Mouse (Mus musculus) embryonic stem cell, embryonic (primary cell): Measurements from ENCODE around the gene Olfr61.
"Not testable (repeated sequence)": the region's sequence is repeated elsewhere in the genome, so short reads cannot be mapped to it uniquely, and the experiment has no call there.

Experiments used
- CTCF ChIA-PET, 4 experiments: fragments of 300-600 bp in 2 of 4; fragments of 350-600 bp in 2 of 4; sonication (Branson Sonifier 250); formaldehyde crosslinking; loops; one replicate each; lab custom pipeline; 2022; ENCODE audit warnings: inconsistent platforms in 2 of 4; lab: Charles Lee
- POLR2A ChIA-PET, 4 experiments: fragments of 300-600 bp in 2 of 4; fragments of 350-600 bp in 2 of 4; sonication (Branson Sonifier 250); formaldehyde crosslinking; loops; one replicate each; lab custom pipeline; 2022; ENCODE audit warnings: antibody characterized with exemption in 4 of 4, inconsistent platforms in 1 of 4; lab: Charles Lee

Olfr61 gene

GRCm38 (mm10) chr7:140628670-140629069 is at the start of gene Olfr61:
Gene Olfr61, plus strand, starts transcription at chr7:140628970.
- CTCF ChIA-PET, POLR2A ChIA-PET: not testable (repeated sequence)

DNA sequence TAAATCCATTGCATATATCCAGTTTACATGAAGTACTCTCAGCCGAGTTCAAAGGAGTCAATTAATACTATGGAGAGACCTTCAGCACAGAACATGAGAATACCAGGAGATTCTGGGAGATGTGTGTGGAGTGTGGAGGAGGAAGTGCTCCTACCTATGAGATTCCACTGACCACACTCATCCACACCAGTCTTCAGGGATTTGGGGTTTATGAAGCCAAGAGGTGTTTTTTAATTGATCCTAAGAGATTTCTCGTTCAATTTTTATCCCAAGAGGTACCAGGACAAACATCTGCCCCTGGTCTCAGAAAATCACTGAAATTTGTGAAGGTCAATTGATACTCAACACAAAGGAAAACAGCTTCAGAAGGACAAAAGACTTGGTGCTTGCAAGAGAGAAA is 27.8 kb upstream of the Olfr61 start, which contains the start of gene Olfr46:
Gene Olfr46, plus strand, starts transcription at position 301 of the 400 bp plus-strand sequence.
- CTCF ChIA-PET, POLR2A ChIA-PET: not testable (repeated sequence)

GRCm38 (mm10) chr7:140630559-140630958 is 1.8 kb downstream of the Olfr61 start:
- POLR2A ChIA-PET: no interaction called here
- CTCF ChIA-PET: no interaction called here

DNA sequence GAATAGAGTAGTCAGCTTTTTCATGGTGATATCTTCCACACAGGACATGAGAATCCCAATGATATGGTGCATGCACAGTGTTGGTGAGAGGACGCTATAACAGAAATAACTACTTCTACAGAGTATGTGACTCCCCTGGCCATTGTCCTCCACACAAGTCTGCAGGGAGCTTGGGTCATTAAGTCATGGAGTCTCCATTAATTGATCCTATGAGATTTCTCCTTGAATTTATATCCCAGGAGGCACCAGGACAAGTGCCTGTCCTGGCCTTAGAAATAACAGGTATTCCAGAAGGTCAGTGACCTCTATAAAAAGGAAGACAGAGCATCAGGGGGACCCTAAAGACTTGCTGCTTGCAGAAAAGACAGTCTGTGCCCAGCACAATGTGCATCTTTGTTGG is 17.4 kb downstream of the Olfr61 start, which contains the start of gene Olfr53:
Gene Olfr53, plus strand, starts transcription at position 301 of the 400 bp plus-strand sequence.
- CTCF ChIA-PET: no interaction called here

DNA sequence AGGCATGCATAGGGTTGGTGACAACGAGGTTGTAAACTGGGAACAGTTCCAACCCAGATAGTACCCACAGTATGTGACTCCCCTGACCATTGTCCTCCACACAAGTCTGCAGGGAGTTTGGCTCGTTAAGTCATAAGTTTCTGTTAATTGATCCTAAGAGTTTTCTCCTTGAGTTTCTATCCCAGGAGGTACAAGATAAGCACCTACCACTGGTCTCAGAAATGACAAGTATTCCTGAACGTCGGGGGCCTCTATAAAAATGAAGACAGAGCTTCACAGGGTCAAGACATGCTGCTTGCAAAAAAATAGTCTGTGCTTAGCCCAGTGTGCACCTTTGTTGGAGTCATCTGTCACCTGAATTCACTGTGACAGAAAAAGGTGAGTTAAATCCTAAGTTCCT is 30.9 kb downstream of the Olfr61 start, which contains the start of gene Olfr539:
Gene Olfr539, plus strand, starts transcription at position 301 of the 400 bp plus-strand sequence.
- POLR2A ChIA-PET: interaction anchor here in 1 of 4 experiments (0.6 kb wide), 1 partner anchor 350 kb away, joined by 4 read pairs; no protein-coding TSS in a partner anchor

More for the DNA sequence above, 17.4 kb downstream of the Olfr61 start, which contains the start of gene Olfr53:
- POLR2A ChIA-PET: no interaction called here

DNA sequence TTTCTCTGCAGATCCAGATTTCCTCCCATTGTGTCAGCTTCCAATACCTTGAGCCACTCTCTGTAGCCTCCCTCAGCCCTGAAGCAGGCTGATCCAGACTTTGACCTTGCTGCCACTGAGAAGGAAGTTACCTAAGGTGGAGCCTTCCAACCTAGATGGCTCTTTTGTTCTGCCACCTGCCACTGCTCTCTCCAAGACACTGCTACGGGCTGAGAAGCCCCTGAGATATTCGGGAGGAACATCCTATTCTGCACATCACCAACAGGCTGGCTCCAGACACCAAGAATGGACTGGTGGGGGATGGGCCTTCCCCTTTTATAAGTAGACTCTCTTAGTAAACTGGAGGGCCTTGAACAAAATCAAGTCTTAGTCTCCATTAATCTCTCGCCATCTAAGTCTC is 41.9 kb downstream of the Olfr61 start:
- POLR2A ChIA-PET, CTCF ChIA-PET: not testable (repeated sequence)

More for the DNA sequence above, 30.9 kb downstream of the Olfr61 start, which contains the start of gene Olfr539:
- CTCF ChIA-PET: no interaction called here

DNA sequence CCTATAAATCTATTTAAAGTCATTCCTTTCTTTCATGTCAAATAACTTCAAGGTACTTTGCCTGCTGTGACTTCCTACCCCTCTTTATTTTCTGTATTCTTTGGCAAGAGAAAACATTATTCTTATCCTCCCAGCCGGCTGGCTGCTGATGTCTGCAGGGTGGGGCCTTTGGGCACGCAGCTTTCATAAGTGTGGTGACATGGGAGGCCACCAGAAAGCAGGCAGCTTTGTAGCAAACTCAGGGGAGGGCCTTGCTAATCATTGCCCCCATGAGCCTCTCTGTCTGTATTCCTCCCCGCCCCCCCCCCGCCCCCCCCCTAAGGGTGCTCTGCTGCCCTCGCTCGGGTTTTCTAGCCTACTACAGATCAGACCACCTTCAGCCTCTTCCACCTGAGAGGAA is 47.1 kb downstream of the Olfr61 start:
- POLR2A ChIA-PET: interaction anchor here in 1 of 4 experiments (0.7 kb wide), 1 partner anchor 41 kb away, joined by 3 read pairs; no protein-coding TSS in a partner anchor
- CTCF ChIA-PET: interaction anchor here in 1 of 4 experiments (0.6 kb wide), 2 partner anchors 18 to 1117 kb away, joined by 3 read pairs; no protein-coding TSS in a partner anchor

- CTCF ChIA-PET, POLR2A ChIA-PET: not testable (repeated sequence)
Measured at GRCm38 (mm10) chr7:140679591-140679990, 50.8 kb downstream of the Olfr61 start.

DNA sequence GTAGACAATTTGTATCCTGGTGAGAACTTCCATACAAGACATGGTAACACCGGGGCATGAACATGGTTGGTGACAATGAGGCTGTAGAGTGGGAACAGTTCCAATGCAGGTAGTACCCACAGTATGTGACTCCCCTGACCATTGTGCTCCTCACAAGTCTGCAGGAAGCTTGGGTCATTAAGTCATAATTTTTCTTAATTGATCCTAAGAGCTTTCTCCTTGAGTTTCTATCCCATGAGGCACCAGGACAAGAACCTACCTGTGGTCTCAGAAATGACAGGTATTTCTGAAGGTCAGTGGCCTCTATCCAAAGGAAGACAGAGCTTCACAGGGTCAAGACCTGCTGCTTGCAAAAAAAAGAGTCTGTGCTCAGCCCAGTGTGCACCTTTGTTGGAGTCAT is 52.9 kb downstream of the Olfr61 start, which contains the start of gene Olfr45:
Gene Olfr45, plus strand, starts transcription at position 301 of the 400 bp plus-strand sequence.
- POLR2A ChIA-PET: no interaction called here
- CTCF ChIA-PET: no interaction called here
